Mouse (Mus musculus) gastrocnemius, postnatal 36 days (tissue): ENCODE results near the gene Olfr1310. TPM values are rescaled to one million over a fixed set of nuclear protein-coding genes. Genes with fewer than 3 reads are reported as not detected.
"Not testable (repeated sequence)": the region's sequence is repeated elsewhere in the genome, so short reads cannot be mapped to it uniquely, and the experiment has no call there.

Experiments used
- DNase-seq, 2 experiments: peaks; one replicate each; pipeline ENCODE4 v3.0.0; 2022
- intact Hi-C: fragments of 180-260 bp; cut with DNase I; formaldehyde crosslinking; loops from one replicate; pipeline ENCODE4 v1.15.1; 2025
- long read RNA-seq, 2 experiments: library from polyadenylated mRNA; stranded (forward); transcript quantifications; one replicate each; pipeline ENCODE4 v2.0.0; 2021
- total RNA-seq, 2 experiments: library from RNA; stranded (reverse); gene quantifications; 2 replicates each; pipeline ENCODE4 v1.2.3; 2021

Gene Olfr1310
- total RNA-seq = not detected
- long read RNA-seq, experiment 1 = 0 reads
- long read RNA-seq, experiment 2 = 0 reads

DNA sequence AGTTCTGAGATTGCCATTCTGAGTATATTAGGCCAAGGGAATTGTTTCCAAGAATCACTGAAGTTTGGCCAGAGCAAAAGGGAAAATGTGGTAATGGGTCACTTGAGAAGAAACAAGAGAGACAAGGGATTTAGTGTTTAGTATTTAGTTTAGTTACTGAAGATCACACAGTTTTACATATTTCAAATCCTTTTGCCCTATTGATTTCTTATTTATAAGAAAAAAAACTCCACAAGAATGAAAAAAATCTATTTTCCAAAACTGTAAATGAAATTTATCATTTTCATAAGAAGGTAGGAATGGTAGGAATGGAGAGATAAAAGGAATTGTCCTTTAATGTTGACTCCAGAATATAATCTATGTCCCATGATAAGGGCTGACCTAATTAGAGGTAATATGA is at the start of gene Olfr1310:
TSS of gene Olfr1310 (minus strand) at position 101 of the 400 bp plus-strand sequence.
- intact Hi-C loops = no loop called here
- DNase-seq = no peak

DNA sequence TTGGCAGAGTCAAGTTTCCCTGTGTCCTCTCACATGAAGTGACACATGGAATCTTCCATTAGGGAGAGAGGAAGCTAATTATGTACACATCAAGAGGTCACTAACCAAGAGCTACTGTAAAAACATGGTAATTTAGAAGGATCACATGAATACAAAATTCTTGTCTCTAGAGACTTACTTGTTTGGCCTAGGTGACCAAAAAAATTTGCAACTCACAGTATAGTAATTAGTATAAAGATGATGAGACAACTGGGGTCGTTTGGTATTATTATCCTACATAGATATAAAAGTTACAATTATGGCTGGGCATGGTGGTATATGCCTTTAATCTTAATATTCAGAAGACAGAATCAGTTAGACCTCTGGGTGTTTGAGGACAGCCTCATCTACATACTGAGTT is 37.6 kb upstream of the Olfr1310 start, which contains the start of gene Olfr1312:
TSS of gene Olfr1312 (minus strand) at position 101 of the 400 bp plus-strand sequence.
- DNase-seq = no peak
- intact Hi-C loops = no loop called here

DNA sequence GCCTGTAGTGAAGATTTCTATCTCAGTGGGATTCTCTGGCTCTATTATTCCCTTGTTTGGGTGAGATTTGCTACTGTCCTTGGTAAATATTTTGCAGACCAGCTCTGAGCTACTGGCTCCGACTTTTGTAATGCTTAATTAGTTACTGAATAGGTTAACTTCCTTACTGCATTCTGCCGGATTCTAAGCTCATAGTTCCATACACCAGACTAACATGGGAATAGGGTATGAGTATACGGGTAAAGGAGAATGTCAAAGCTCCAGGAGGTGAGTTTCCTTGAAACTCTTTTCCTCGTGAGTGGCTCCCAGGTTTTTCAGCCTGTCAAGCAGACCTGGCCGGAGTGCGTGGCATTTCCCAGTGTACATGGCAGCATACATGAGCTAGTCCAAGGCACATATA is 14.5 kb upstream of the Olfr1310 start:
- DNase-seq, intact Hi-C loops: not testable (repeated sequence)

DNA sequence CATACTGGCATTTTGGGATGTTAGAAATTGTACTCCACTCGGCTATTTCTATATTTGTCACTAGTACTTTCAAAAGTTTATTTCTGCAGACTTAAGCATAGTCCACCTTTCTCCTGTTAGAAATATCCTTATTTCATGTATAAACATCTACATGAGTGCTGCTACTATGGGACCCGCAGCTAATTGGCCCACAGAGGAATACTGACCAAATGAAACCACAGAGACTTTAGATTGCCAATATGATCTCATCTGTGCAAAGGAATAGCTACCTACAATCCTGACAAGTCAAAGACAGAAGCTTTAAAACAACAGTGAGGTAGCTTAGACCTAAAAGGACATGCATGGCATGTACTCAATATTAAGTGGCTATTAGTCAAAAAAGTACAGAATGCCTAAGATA is 11.8 kb upstream of the Olfr1310 start, which contains the start of gene Olfr1311:
TSS of gene Olfr1311 (minus strand) at position 101 of the 400 bp plus-strand sequence.
- DNase-seq = no peak
- intact Hi-C loops = no loop called here

DNA sequence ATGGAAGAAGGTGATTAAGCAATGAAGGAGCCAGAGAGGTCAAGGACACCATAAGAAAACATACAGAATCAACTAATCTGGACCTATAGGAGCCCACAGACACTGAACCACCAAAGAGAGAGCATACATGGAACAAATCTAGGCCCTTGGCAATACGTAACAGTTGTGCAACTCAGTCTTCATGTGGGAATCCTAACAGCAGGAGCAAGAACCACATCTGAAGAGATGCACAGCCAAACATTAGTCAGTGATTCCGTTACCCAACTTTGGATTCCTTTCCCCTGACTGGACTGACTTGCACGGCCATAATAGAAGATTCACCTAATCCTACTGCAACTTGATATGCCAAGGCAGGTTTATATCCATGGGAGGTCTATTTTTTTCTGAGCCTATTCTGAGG is 2.4 kb upstream of the Olfr1310 start:
- intact Hi-C loops = no loop called here
- DNase-seq = no peak

DNA sequence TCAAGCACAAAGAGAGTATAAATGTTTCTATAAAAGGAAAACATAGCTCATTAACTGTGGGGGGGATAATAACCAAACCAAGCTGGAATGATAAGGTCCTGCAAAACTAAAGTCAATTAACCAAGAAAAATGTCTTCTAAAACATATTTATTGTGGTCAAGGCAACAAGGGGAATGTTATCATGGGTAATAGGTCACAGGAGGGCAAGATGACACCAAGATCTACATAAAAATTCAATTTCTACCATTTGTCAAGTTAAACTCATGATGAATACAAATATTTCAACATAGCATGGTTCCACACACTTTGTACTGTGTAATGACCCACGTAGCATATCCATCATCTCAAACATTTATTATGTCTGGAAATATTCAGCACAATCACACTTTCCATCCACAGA is 22.3 kb downstream of the Olfr1310 start, which contains the start of gene Olfr1309:
TSS of gene Olfr1309 (minus strand) at position 101 of the 400 bp plus-strand sequence.
- intact Hi-C loops = no loop called here
- DNase-seq = no peak

DNA sequence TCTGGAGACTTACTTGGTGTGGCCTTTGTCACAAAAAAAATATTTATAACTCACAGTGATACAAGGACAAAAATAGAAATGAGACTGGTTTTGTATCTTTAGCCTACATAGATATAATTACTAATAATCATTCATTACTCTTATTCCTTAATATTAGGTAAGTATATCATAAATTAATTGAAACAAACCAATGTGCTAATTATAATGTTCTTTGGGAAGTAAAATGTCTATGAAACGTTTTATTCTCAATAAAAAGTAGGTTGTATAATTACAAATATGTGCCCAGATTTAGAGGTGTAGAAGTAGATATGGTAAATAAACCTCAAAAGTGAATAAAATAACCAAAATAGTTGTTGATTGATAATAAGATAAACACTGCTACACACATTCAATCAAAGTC is 47.7 kb downstream of the Olfr1310 start, which contains the start of gene Olfr1308:
TSS of gene Olfr1308 (minus strand) at position 101 of the 400 bp plus-strand sequence.
- intact Hi-C loops = no loop called here
- DNase-seq = no peak

Other genes with a start within 250 kb of the Olfr1310 start
- gene Olfr1302, start 235.3 kb downstream of the Olfr1310 start, total RNA-seq = not detected
- gene Olfr1303, start 192.4 kb downstream of the Olfr1310 start, total RNA-seq = not detected
- not detected for gene Olfr1305, start 135.6 kb downstream of the Olfr1310 start, total RNA-seq
- not detected for gene Olfr1306, start 96.4 kb downstream of the Olfr1310 start, total RNA-seq
- gene Olfr1307, start 63.3 kb downstream of the Olfr1310 start, total RNA-seq = not detected
- not detected for gene Olfr1308, start 47.8 kb downstream of the Olfr1310 start, total RNA-seq
- gene Olfr1309, start 22.4 kb downstream of the Olfr1310 start, total RNA-seq = not detected
- gene Olfr1311, start 11.7 kb upstream of the Olfr1310 start, total RNA-seq = not detected
- gene Olfr1312, start 37.5 kb upstream of the Olfr1310 start, total RNA-seq = not detected
- not detected for gene Olfr1313, start 65.1 kb upstream of the Olfr1310 start, total RNA-seq
- gene Olfr1314, start 84.1 kb upstream of the Olfr1310 start, total RNA-seq = not detected
- gene Olfr1315-ps1, start 102.7 kb upstream of the Olfr1310 start, total RNA-seq = not detected
- gene Olfr1316, start 122.3 kb upstream of the Olfr1310 start, total RNA-seq = not detected
- not detected for gene Olfr1317, start 127.6 kb upstream of the Olfr1310 start, total RNA-seq
- gene Olfr1318, start 141.5 kb upstream of the Olfr1310 start, total RNA-seq = not detected
- gene Lpcat4, start 226.8 kb upstream of the Olfr1310 start, total RNA-seq = 1 to 10 TPM in 1 of 2 experiments, under 1 TPM in 1; 0.69 to 1.0 TPM
- gene Nutm1, start 246.6 kb upstream of the Olfr1310 start, total RNA-seq = not detected
- gene Nop10, start 249.2 kb upstream of the Olfr1310 start, total RNA-seq = 10 to 100 TPM; 46.2 to 50.4 TPM